Mouse (Mus musculus): ENCODE measurements at regions not wholly inside any gene's neighbourhood (a gene's known extent, or its start where the extent isn't known, plus 50 kb on each side); places are given as distances from the start of the nearest gene placed in this dataset.

- TF ChIP-seq POLR2A (IDR thresholded peaks at IDR 0.05; ENCODE audit: low read depth, low read length) = no peak
- no peak for TF ChIP-seq CTCF (IDR thresholded peaks at IDR 0.05; ENCODE audit: extremely low read depth, insufficient read depth, insufficient read length, insufficient replicate concordance)
Observed at GRCm38 (mm10) chr10:97235631-97236030, 243.8 kb upstream of the Dcn start.
